Mouse (Mus musculus) cerebellum, adult 11-12 months (tissue): ENCODE data around the gene Peli2.

Experiments
- DNase-seq: peaks from one replicate; pipeline ENCODE4 v3.0.0; 2022

Peli2 gene

DNA sequence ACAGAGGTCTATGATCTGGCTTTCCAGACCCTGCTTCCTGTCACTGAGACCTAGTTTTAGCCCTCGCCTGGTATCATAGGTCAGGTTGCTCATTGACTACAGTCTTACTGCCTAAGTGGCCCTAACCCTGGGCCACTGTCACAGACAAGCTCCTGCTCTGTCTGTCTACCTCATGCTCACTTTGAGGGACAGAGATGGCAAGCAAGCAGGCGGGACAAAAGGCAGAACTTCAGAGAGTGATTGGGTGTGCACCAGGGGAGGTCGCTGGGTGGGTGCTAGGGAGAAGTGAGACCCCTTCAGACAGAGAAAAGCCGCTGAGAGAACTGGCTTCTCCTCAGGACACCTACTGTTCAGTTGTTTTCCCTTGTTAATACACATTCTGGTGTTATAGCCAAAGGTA lies 6.3 kb downstream of the Peli2 start:
- DNase-seq: no peak

DNA sequence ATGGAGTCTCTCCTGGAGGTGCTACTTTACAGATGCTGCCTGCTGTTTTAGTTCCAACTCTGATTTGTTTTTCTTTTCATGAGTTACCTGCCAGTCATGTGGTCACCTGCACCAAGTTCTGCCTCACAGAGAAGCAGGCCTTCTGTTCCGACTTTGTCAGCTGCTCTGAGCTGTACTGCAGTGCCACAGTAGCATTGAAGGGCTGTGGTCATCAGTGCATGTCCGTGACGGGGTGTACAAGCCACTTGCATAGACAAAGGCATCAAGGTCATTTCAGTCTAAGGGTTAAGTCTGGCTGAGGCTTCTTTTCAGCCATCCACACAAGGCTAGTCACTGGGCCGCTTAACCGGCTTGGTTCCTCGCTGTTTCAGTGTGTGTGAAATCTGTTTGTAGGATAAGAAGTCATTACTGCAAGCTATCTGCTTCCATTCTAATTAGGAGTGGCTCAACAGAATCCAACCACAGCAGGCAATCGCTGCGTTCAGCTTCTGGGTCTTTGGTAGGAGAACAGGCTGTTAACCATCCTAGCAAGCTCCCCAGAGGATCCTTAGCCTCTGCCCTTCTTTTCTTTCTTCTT lies 7.1 kb downstream of the Peli2 start:
- DNase-seq: no peak

DNA sequence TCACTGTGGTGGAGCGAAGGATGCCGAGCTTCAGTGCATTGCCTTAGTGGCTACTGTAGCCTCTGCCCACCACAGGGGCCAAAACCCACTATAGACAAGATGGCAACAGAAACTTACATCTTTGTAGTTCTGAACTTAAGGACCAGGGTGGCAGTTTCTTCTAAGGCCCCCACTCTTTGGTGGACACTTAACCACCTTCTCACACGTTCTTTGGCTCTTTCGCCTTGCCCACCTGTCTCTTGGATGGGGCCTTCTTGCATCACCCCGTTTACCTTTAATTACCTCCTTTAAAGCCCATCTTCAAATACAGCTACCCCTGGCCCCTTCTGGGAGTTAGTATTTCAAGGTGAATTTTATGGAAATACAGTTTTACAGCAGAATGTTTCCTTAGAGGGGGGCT lies 8.1 kb downstream of the Peli2 start:
- no peak for DNase-seq

- no peak for DNase-seq
Measured at GRCm38 (mm10) chr14:48130021-48130420, 9.4 kb downstream of the Peli2 start.

GRCm38 (mm10) chr14:48130761-48131575 lies 10.3 kb downstream of the Peli2 start:
- DNase-seq: no peak

DNA sequence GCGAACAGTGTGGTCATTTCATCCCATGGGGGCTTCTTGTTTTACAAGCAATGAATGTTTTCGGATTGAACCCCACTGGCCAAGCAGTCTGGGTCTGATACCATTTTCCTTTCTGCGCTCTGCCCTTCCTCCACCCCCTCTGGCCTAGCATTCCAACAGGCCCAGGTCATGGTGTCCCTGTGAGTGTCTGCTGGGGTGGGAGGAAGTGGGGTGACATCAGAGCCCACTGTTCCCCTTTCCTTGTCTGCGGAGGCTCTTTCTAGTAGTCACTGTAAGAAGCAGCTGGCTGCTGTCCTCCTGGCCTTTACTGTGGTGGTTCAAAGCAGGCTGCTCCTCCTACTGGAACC lies 10.9 kb downstream of the Peli2 start:
- DNase-seq: peak; percentile 17

GRCm38 (mm10) chr14:48132241-48132640 lies 11.6 kb downstream of the Peli2 start:
- DNase-seq: no peak

- no peak for DNase-seq
Measured at GRCm38 (mm10) chr14:48132865-48133802, 12.5 kb downstream of the Peli2 start.

GRCm38 (mm10) chr14:48134344-48134743 lies 13.7 kb downstream of the Peli2 start:
- peak; percentile 15 for DNase-seq

- DNase-seq: no peak
Measured at GRCm38 (mm10) chr14:48135816-48136345, 15.3 kb downstream of the Peli2 start.

DNA sequence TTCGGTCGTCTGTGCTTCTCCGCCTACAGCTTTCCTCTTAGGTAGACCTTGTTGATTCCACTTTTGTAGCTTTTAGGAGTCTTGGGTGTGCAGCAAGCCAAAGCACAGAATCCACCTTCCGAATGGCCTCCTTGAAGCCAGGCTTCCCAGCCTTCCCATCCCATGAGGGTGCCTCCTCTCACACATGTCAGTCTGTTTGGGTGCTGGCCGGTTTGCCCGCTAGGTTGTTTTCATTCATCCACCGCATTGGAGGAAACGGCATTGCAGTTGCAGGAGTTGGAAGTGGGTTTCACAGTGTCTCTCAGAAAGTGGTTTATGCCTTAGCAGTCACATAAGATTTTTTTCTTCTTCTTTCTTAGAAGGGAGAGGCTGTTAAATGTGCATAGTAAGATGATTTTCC lies 17.1 kb downstream of the Peli2 start:
- DNase-seq: peak; percentile 16

- DNase-seq: peak; percentile 56
Measured at GRCm38 (mm10) chr14:48138138-48138537, 17.5 kb downstream of the Peli2 start.

DNA sequence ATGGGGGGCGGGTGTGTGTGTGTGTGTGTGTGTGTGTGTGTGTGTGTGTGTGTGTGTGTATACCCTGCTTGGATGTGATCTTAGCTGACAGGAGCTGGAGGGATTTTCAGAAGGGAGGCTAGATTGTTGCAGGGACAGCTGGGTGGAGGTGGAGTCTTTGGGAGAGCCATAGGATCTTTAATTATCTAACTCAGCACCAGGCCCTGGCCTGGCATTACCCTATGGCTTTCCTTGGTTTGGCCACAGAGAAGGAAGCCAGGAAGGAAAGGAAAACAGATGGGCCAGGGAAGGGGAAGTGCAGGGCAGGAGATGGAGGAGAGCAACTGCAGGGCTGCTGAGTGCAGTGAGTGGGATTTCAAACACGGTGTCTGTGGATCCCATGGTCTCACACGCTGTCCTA lies 18.8 kb downstream of the Peli2 start:
- DNase-seq: peak; percentile 80

DNA sequence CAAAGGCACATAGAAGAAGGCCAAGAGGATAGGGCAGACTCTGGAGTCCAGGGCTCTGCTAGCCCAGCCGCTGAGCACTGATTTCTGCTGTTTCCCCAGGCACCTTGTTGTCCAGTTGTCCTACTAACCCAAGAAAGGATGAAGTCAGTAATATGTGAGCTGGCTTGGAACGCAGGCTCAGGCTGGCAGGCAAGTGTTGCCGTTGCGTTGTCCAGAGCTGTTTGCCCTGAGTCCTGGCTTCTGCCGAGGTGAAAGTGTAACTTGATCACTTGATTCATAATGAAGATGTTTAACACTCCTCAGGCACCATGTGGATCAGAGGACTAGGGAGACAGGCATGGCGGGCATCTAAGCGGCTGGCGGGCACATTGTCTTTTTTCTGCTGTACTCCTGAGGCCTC lies 21.1 kb downstream of the Peli2 start:
- DNase-seq: no peak

- DNase-seq: no peak
Measured at GRCm38 (mm10) chr14:48142696-48143095, 22.1 kb downstream of the Peli2 start.

DNA sequence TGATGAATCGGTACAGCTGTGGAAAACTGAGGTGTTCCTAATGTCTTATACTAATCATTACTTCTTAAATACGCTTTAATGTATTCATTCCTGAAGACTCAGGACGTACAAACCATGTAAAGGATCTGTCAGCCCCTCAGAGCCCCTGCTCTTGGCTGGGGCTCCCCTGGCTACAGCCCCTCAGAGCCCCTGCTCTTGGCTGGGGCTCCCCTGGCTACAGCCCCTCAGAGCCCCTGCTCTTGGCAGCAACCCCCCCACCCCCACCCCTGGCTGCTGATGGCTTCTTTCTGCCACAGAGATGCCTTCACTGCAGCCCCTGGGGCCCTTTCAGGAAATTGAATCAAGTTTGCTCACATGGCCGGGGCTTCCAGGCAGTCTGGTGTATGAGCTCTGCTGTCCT lies 22.5 kb downstream of the Peli2 start:
- no peak for DNase-seq

DNA sequence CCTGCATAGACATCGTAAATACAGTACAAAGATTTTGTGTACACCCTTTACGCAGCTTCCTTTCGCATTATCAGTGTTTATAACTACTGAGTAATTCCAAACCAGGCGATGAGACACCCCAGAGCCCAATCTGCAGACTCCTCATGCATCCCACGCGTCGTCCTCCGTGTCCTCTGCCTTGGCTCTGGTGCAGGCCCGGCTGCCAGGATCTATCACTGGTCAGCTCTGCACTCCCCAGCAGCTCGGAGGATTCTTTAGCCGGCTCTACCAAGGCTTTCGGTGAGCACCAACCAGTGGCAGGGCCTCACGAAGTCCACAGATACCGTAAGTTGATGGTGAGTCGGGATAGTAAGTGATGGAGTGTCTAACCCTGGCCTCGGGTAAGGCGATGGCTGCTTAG lies 23.7 kb downstream of the Peli2 start:
- peak; percentile 41 for DNase-seq

GRCm38 (mm10) chr14:48147688-48148087 lies 27.1 kb downstream of the Peli2 start:
- no peak for DNase-seq

- no peak for DNase-seq
Measured at GRCm38 (mm10) chr14:48148615-48149014, 28.0 kb downstream of the Peli2 start.

DNA sequence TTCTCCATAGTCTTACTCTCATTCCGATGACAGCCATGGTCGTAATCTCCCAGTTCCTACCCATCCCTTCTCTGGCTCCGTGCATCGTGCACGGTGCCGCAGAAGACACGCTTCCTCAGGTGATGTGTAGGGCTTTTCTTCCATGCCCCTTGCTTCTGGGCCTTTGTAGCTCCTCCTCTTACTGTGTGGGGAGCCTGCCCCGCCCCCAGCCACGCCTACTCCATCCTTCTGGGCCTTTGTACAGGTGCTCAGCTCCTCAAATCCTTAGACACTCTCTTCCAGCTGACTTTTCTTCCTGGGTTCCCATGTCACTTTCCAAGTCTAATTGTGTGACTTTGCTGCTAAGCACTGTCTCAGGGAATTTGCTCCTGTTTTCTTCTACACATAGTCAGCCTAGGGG lies 28.7 kb downstream of the Peli2 start:
- DNase-seq: no peak

DNA sequence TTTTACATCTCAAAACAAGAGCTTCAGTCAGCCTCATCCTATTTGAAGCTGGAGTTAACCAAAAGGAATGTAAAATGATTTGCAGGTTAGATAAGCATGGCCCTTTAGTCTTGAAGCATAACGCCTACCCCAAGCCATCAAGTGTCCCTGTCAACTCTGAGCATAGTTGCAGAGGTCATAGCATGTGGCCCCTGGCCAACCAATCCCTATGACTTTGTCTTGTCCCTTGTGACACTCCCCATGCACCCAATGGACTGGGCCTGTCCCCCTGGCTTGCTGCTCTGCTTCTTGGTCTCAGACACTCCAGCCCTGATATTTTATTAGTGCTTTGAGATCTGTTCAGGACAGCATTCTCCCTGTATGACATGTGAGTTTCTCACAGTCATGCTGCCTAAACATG lies 30.3 kb downstream of the Peli2 start:
- no peak for DNase-seq

DNA sequence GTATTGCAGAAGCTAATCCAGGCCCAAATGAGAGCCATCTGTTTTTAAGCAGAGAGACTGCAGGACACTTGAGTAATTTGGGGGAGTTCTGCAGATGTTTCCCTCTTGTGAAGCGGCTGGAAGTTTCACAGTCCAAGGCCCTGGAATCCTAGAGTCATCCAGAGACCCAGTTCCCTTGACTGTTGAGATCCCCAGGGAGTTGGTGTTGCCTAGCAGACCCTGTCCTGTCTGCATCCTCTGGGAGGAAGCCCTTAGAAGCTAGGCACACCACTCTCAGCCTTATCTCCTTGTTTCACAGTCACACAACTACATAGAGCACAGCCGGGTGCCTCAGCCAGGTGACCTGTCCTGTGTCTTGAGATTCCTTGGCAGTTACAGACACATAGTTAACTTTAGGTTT lies 30.9 kb downstream of the Peli2 start:
- DNase-seq: no peak

- DNase-seq: no peak
Measured at GRCm38 (mm10) chr14:48153064-48153463, 32.4 kb downstream of the Peli2 start.
